Mouse (Mus musculus) activated CD4-positive, CD25-positive, alpha-beta regulatory T cell, adult 4 months (primary cell): ENCODE data around the gene Prrc2b. TPM values are rescaled to one million over a fixed set of nuclear protein-coding genes. Genes with fewer than 3 reads are reported as not detected.

ENCODE experiments used
- polyA plus RNA-seq, 2 experiments: library from polyadenylated mRNA; unstranded; fragments of 100-300 nt; shearing (Covaris generic); gene quantifications; one replicate each; pipeline ENCODE4 v1.2.1; 2017

Prrc2b gene
- polyA plus RNA-seq, 2 experiments from 2014 or later = 32.0 to 32.6 TPM

Other genes starting within 250 kb of the Prrc2b start
- not detected for gene Aif1l, start 200.9 kb upstream of the Prrc2b start, polyA plus RNA-seq
- 10 to 100 TPM; 78.0 to 79.8 TPM for gene Nup214, start 176.6 kb upstream of the Prrc2b start, polyA plus RNA-seq
- gene Fam78a, start 66.2 kb upstream of the Prrc2b start, polyA plus RNA-seq = 10 to 100 TPM; 23.6 to 27.1 TPM
- not detected for gene Plpp7, start 55.6 kb upstream of the Prrc2b start, polyA plus RNA-seq
- 1 to 10 TPM; 2.5 to 3.8 TPM for gene Pomt1, start 85.5 kb downstream of the Prrc2b start, polyA plus RNA-seq
- gene Uck1, start 109.1 kb downstream of the Prrc2b start, polyA plus RNA-seq = 10 to 100 TPM; 30.4 to 34.4 TPM
- gene Golga2, start 136.3 kb downstream of the Prrc2b start, polyA plus RNA-seq = 10 to 100 TPM; 14.9 to 18.3 TPM
- 100 to 1,000 TPM; 133 to 252 TPM for gene Swi5, start 137.0 kb downstream of the Prrc2b start, polyA plus RNA-seq
- gene Ciz1, start 201.2 kb downstream of the Prrc2b start, polyA plus RNA-seq = 10 to 100 TPM; 38.8 to 51.6 TPM
- not detected for gene Dnm1, start 202.3 kb downstream of the Prrc2b start, polyA plus RNA-seq
- gene 1110008P14Rik, start 230.9 kb downstream of the Prrc2b start, polyA plus RNA-seq = 10 to 100 TPM; 70.3 to 75.4 TPM
- not detected for gene Lcn2, start 237.2 kb downstream of the Prrc2b start, polyA plus RNA-seq
- 1 to 10 TPM; 1.0 to 1.6 TPM for gene Ptges2, start 244.8 kb downstream of the Prrc2b start, polyA plus RNA-seq